Mouse (Mus musculus): ENCODE data around the gene Avpr1b. TPM values are rescaled to one million over a fixed set of nuclear protein-coding genes. Genes with fewer than 3 reads are reported as not detected.

Gene Avpr1b
- polyA plus RNA-seq, 1 experiment from 2014 or later: not detected

GRCm38 (mm10) chr1:131583598-131583997 lies 15.4 kb upstream of the Avpr1b start:
- H3K9me3 ChIP-seq: no peaks in the 10 kb centered on the region
- no peak overlapping the region for H3K9ac ChIP-seq
- H3K4me3 ChIP-seq: no peak overlapping the region
- no peak overlapping the region for H3K4me2 ChIP-seq (replicated peaks)
- 83% methylated on average over 3 of the region's 3 CpGs for WGBS
- H3K27ac ChIP-seq: no peak overlapping the region
- H3K27me3 ChIP-seq (replicated peaks): no peaks in the 10 kb centered on the region
- no peaks in the 10 kb centered on the region for H3K4me1 ChIP-seq
- no peaks in the 10 kb centered on the region for H3K36me3 ChIP-seq
- ATAC-seq (ENCODE audit: low FRiP score, low read depth): no peak

DNA sequence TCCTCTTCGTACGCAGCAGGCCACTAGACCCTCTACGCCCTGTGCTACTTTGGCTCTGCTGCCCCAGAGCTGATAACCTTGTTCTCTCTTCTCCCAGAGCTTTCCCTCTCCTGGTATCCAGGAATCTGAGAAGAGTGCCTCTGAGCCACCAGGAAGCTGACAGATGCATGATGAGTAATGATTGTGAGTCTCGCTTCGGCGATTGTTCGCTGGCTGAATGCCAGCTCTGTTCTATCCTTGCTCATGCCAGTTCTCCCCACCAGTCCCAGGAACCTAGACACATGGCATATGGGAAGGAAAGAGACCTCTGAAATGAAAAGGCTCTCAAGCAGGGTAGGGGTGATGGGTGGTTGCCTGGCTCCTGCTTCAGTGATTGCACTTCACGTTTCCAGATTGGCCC lies 12.2 kb upstream of the Avpr1b start:
- Histone ChIP-seq H3K4me3 (no peak overlapping the region), H3K4me2 (replicated peaks) (no peak overlapping the region), H3K9me3 (no peaks in the 10 kb centered on the region), H3K27me3 (replicated peaks) (no peaks in the 10 kb centered on the region), H3K4me1 (no peaks in the 10 kb centered on the region), H3K27ac (no peak overlapping the region), H3K9ac (no peak overlapping the region), H3K36me3 (no peaks in the 10 kb centered on the region)
- 86% methylated on average over 8 of the region's 8 CpGs for WGBS
- ATAC-seq (ENCODE audit: low FRiP score, low read depth): no peak

DNA sequence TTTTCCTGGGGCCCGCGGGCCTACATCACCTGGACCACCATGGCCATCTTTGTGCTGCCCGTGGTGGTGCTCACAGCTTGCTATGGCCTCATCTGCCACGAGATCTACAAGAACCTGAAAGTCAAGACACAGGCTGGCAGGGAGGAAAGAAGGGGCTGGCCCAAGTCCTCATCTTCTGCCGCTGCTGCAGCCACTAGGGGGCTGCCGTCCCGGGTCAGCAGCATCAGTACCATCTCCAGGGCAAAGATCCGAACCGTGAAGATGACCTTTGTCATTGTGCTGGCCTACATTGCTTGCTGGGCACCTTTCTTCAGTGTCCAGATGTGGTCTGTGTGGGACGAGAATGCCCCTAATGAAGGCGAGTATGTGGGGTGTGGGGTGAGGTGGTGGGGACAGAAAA lies 1.3 kb downstream of the Avpr1b start:
- H3K36me3 ChIP-seq: no peaks in the 10 kb centered on the region
- no peaks in the 10 kb centered on the region for H3K4me1 ChIP-seq
- no peak overlapping the region for H3K9ac ChIP-seq
- H3K9me3 ChIP-seq: no peaks in the 10 kb centered on the region
- H3K4me2 ChIP-seq (replicated peaks): no peak overlapping the region
- H3K27ac ChIP-seq: no peak overlapping the region
- no peak overlapping the region for H3K4me3 ChIP-seq
- WGBS: 36% methylated on average over 11 of the region's 11 CpGs
- no peak for ATAC-seq (ENCODE audit: low FRiP score, low read depth)
- 0 out of 2 replicates have a peak, but pooled peaks cover 8% of the 10 kb centered on the region for H3K27me3 ChIP-seq (replicated peaks)

DNA sequence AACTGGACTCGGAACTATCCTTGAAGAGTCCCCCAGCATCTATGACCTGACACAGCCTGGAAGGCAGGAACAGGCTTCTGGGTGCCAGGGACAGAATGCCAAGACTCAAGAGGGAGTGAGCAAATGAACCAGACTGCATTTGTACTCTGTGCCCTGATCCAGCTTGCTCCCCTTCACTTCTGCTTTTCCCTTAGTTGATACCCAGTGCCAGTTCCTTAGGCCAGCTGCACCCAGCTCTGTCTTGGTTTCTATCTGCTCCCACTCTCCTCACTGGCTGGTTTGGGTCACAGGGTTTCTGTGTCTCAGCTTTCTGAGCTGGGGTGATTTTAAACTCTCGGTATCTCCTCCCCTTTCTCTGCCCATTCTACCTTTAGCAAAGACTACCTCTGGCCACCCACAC lies 7.7 kb downstream of the Avpr1b start:
- Histone ChIP-seq H3K4me1 (no peaks in the 10 kb centered on the region), H3K4me3 (no peak overlapping the region), H3K4me2 (replicated peaks) (no peak overlapping the region), H3K9ac (no peak overlapping the region), H3K27ac (no peak overlapping the region), H3K9me3 (no peaks in the 10 kb centered on the region), H3K36me3 (no peaks in the 10 kb centered on the region), H3K27me3 (replicated peaks) (no peaks in the 10 kb centered on the region)
- WGBS: 86% methylated on average over 2 of the region's 2 CpGs
- no peak for ATAC-seq (ENCODE audit: low FRiP score, low read depth)

DNA sequence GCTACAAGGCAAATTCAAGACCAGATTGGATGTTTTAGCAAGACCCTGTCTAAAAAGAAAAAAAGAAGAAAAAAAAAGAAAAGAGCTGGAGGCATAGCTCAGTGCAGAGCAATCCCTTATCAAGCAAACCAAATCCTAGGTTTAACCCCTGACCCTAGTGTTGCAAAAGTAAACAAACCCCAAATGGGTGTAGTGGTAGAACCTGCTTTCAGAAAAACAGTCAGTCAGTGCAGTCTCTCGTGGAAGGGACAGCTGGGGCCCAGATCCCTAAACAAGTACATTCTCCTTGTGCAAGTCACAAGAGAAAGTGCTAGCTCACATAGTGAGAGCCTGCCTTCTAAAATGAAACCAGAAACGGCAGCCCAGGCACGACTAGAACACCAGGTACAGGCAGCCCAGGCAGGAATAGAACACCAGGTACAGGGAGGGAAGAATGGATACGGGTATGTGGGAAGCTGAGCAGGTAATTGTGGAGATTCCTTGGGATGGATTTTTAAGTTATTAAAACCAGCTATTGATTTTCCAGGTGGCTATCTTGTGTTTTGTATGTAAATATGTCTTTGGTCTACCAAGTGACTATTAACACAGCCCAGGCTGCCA lies 13.6 kb downstream of the Avpr1b start:
- no peak overlapping the region for H3K4me2 ChIP-seq (replicated peaks)
- H3K9me3 ChIP-seq: no peaks in the 10 kb centered on the region
- no peaks in the 10 kb centered on the region for H3K36me3 ChIP-seq
- no peaks in the 10 kb centered on the region for H3K4me1 ChIP-seq
- H3K9ac ChIP-seq: no peak overlapping the region
- H3K27me3 ChIP-seq (replicated peaks): no peaks in the 10 kb centered on the region
- ATAC-seq (ENCODE audit: low FRiP score, low read depth): no peak
- no peak overlapping the region for H3K27ac ChIP-seq
- no peak overlapping the region for H3K4me3 ChIP-seq
- 70% methylated on average over 4 of the region's 4 CpGs for WGBS

GRCm38 (mm10) chr1:131613361-131614133 lies 14.5 kb downstream of the Avpr1b start:
- WGBS: 79% methylated on average over 16 of the region's 16 CpGs

DNA sequence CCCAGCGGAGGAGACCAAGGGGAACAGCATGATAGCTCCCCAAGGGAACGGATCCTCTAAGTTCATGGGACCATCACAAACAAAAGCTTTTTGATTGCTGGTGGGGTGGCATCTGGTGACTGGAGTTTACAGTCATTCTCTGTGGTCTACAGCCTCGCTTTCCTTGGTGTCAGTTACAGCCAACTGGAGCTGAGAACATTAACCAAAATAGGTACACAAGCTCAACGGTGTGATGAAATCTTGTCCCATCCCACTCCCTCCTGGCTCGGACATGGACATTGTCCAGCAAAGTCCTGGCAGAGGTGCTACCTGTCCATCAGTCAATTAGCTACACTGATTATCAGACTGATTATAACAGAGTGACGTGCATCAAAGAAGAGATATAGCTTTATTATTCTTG lies 15.6 kb downstream of the Avpr1b start:
- Histone ChIP-seq H3K27me3 (replicated peaks) (no peaks in the 10 kb centered on the region), H3K9ac (no peak overlapping the region), H3K9me3 (peaks cover 2% of the 10 kb centered on the region; the same call in 1 of the 2 replicates), H3K4me3 (no peak overlapping the region), H3K4me2 (replicated peaks) (no peak overlapping the region), H3K36me3 (no peaks in the 10 kb centered on the region), H3K27ac (no peak overlapping the region), H3K4me1 (no peaks in the 10 kb centered on the region)
- no peak for ATAC-seq (ENCODE audit: low FRiP score, low read depth)
- WGBS: 90% methylated on average over 6 of the region's 6 CpGs

More at GRCm38 (mm10) chr1:131613361-131614133, 14.5 kb downstream of the Avpr1b start:
- Histone ChIP-seq H3K4me1 (no peaks in the 10 kb centered on the region), H3K9ac (no peak overlapping the region), H3K27ac (no peak overlapping the region), H3K27me3 (replicated peaks) (no peaks in the 10 kb centered on the region), H3K4me3 (no peak overlapping the region), H3K4me2 (replicated peaks) (no peak overlapping the region), H3K9me3 (no peaks in the 10 kb centered on the region), H3K36me3 (no peaks in the 10 kb centered on the region)
- no peak; the same call in 1 of the 2 replicates for ATAC-seq (ENCODE audit: low FRiP score, low read depth)

GRCm38 (mm10) chr1:131616131-131616530 lies 17.1 kb downstream of the Avpr1b start:
- no peak overlapping the region for H3K27ac ChIP-seq
- H3K36me3 ChIP-seq: no peaks in the 10 kb centered on the region
- ATAC-seq (ENCODE audit: low FRiP score, low read depth): no peak
- no peak overlapping the region for H3K4me3 ChIP-seq
- no peaks in the 10 kb centered on the region for H3K4me1 ChIP-seq
- no peak overlapping the region for H3K4me2 ChIP-seq (replicated peaks)
- 77% methylated on average over 1 of the region's 1 CpGs for WGBS
- H3K9ac ChIP-seq: no peak overlapping the region
- no peaks in the 10 kb centered on the region for H3K27me3 ChIP-seq (replicated peaks)
- peaks cover 5% of the 10 kb centered on the region; the same call in 1 of the 2 replicates for H3K9me3 ChIP-seq

DNA sequence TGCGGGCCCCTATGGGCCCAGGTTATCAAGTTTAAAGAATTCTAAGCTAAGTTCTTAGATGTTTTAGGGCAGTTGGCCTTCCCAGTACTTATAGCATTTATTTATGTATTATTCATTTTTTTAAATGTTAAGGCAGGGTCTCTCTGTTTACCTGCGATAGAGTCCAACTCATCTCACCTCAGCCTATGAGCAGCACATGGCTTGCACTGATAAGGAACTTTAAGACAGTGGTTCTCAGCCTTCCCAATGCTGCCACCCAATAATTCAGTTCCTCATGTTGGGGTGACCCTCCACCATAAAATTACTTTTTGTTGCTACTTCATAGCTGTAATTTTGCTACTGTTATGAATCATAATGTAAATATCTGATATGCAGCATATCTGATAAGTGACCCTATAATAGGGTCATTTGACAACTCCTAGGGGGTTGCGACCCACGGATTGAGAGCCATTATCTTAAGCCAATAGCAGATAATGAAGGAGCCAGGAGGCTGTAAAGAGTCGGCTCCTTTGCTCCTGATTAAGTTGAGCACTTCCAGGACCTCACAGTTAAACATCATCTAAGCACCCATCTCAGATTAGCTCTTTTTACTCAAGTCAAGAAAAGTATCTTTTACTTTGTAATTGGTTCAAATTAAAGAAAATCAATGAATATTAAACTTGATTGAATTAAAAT lies 17.6 kb downstream of the Avpr1b start:
- no peak overlapping the region for H3K4me2 ChIP-seq (replicated peaks)
- H3K4me3 ChIP-seq: no peak overlapping the region
- H3K36me3 ChIP-seq: no peaks in the 10 kb centered on the region
- no peak for ATAC-seq (ENCODE audit: low FRiP score, low read depth)
- no peak overlapping the region for H3K9ac ChIP-seq
- no peak overlapping the region for H3K27ac ChIP-seq
- H3K9me3 ChIP-seq: peaks cover 5% of the 10 kb centered on the region; the same call in 1 of the 2 replicates
- WGBS: 79% methylated on average over 5 of the region's 5 CpGs
- no peaks in the 10 kb centered on the region for H3K4me1 ChIP-seq
- H3K27me3 ChIP-seq (replicated peaks): no peaks in the 10 kb centered on the region

- WGBS: 74% methylated on average over 1 of the region's 1 CpGs
- no peaks in the 10 kb centered on the region for H3K36me3 ChIP-seq
- no peak overlapping the region for H3K4me3 ChIP-seq
- H3K4me2 ChIP-seq (replicated peaks): no peak overlapping the region
- no peaks in the 10 kb centered on the region for H3K4me1 ChIP-seq
- H3K27ac ChIP-seq: no peak overlapping the region
- H3K27me3 ChIP-seq (replicated peaks): no peaks in the 10 kb centered on the region
- no peak overlapping the region for H3K9ac ChIP-seq
- ATAC-seq (ENCODE audit: low FRiP score, low read depth): no peak
- peaks cover 5% of the 10 kb centered on the region; the same call in 1 of the 2 replicates for H3K9me3 ChIP-seq
These were observed 19.5 kb downstream of the Avpr1b start for GRCm38 (mm10) chr1:131618576-131618975.

DNA sequence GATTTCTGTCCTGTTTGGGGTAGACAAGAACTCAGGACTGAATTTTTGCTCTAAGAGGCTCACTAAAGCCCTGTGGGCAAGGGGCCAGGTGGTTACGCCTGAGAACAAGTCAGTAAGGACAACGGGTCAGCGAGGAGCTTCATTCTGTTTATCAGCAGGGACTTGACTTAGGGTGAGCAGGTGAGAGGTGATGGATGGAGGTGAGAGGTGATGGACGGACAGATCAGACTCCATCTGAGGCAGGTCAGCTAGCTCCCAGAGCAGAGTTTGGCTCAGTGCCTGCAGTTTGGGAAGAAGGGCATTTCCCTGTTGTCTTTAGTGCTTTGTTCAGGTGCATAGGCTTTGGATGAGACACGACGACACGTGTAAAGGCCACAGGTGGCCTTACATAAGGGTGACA lies 20.3 kb downstream of the Avpr1b start:
- Histone ChIP-seq H3K4me2 (replicated peaks) (no peak overlapping the region), H3K36me3 (no peaks in the 10 kb centered on the region), H3K9me3 (peaks cover 5% of the 10 kb centered on the region; the same call in 1 of the 2 replicates), H3K4me1 (no peaks in the 10 kb centered on the region), H3K4me3 (no peak overlapping the region), H3K27ac (no peak overlapping the region), H3K9ac (no peak overlapping the region), H3K27me3 (replicated peaks) (no peaks in the 10 kb centered on the region)
- WGBS: 88% methylated on average over 7 of the region's 7 CpGs
- no peak for ATAC-seq (ENCODE audit: low FRiP score, low read depth)

- no peaks in the 10 kb centered on the region for H3K27me3 ChIP-seq (replicated peaks)
- H3K9me3 ChIP-seq: peaks cover 5% of the 10 kb centered on the region; the same call in 1 of the 2 replicates
- H3K4me1 ChIP-seq: no peaks in the 10 kb centered on the region
- no peak overlapping the region for H3K27ac ChIP-seq
- no peak overlapping the region for H3K9ac ChIP-seq
- H3K36me3 ChIP-seq: no peaks in the 10 kb centered on the region
- H3K4me3 ChIP-seq: no peak overlapping the region
- ATAC-seq (ENCODE audit: low FRiP score, low read depth): no peak
- WGBS: 87% methylated on average over 3 of the region's 3 CpGs
- H3K4me2 ChIP-seq (replicated peaks): no peak overlapping the region
These were observed 24.6 kb downstream of the Avpr1b start for GRCm38 (mm10) chr1:131623644-131624043.
